Mouse (Mus musculus): Measurements from ENCODE around the gene Sh3gl1. TPM values are rescaled to one million over a fixed set of nuclear protein-coding genes. Genes with fewer than 3 reads are reported as not detected.

The Sh3gl1 gene
- polyA plus RNA-seq, 1 experiment, result 78.2 TPM

GRCm38 (mm10) chr17:56062081-56062480 lies 25.6 kb upstream of the Sh3gl1 start:
- 83% methylated on average over 7 of the region's 7 CpGs for WGBS
- peaks cover 22% of the 10 kb centered on the region for H3K36me3 ChIP-seq (ENCODE audit: control insufficient read depth, insufficient read depth, low read length)
- no peak overlapping the region for H3K4me3 ChIP-seq (ENCODE audit: low read depth, low read length)
- no peaks in the 10 kb centered on the region for H3K27me3 ChIP-seq (ENCODE audit: control insufficient read depth, insufficient read depth, low read length)
- no peak overlapping the region for H3K27ac ChIP-seq (ENCODE audit: insufficient read depth, low read depth, low read length)
- no peaks in the 10 kb centered on the region for H3K4me1 ChIP-seq (ENCODE audit: control insufficient read depth, insufficient read depth, insufficient read length, low read length)
- TF ChIP-seq POLR2A (IDR thresholded peaks at IDR 0.05; ENCODE audit: low read depth, low read length), result no peak
- TF ChIP-seq CTCF (IDR thresholded peaks at IDR 0.05; ENCODE audit: extremely low read depth, insufficient read length, insufficient replicate concordance, low read depth, low read length), result no peak

- no peak for TF ChIP-seq CTCF (IDR thresholded peaks at IDR 0.05; ENCODE audit: extremely low read depth, insufficient read length, insufficient replicate concordance, low read depth, low read length)
- no peak for TF ChIP-seq POLR2A (IDR thresholded peaks at IDR 0.05; ENCODE audit: low read depth, low read length)
- Histone ChIP-seq H3K4me3 (ENCODE audit: low read depth, low read length) (no peak overlapping the region), H3K27ac (ENCODE audit: insufficient read depth, low read depth, low read length) (no peak overlapping the region), H3K36me3 (ENCODE audit: control insufficient read depth, insufficient read depth, low read length) (peaks cover 7% of the 10 kb centered on the region), H3K4me1 (ENCODE audit: control insufficient read depth, insufficient read depth, insufficient read length, low read length) (no peaks in the 10 kb centered on the region), H3K27me3 (ENCODE audit: control insufficient read depth, insufficient read depth, low read length) (no peaks in the 10 kb centered on the region)
- 91% methylated on average over 11 of the region's 11 CpGs for WGBS
Measured at GRCm38 (mm10) chr17:56057381-56058120, 21.1 kb upstream of the Sh3gl1 start.

- peaks cover 7% of the 10 kb centered on the region for H3K36me3 ChIP-seq (ENCODE audit: control insufficient read depth, insufficient read depth, low read length)
Measured at GRCm38 (mm10) chr17:56055945-56056678, 19.7 kb upstream of the Sh3gl1 start.

GRCm38 (mm10) chr17:56054938-56055337 lies 18.5 kb upstream of the Sh3gl1 start:
- no peak overlapping the region for H3K4me3 ChIP-seq (ENCODE audit: low read depth, low read length)
- H3K36me3 ChIP-seq (ENCODE audit: control insufficient read depth, insufficient read depth, low read length), result peaks cover 6% of the 10 kb centered on the region
- TF ChIP-seq POLR2A (IDR thresholded peaks at IDR 0.05; ENCODE audit: low read depth, low read length) (no peak), CTCF (IDR thresholded peaks at IDR 0.05; ENCODE audit: extremely low read depth, insufficient read length, insufficient replicate concordance, low read depth, low read length) (no peak)
- no peak overlapping the region for H3K27ac ChIP-seq (ENCODE audit: insufficient read depth, low read depth, low read length)
- H3K4me1 ChIP-seq (ENCODE audit: control insufficient read depth, insufficient read depth, insufficient read length, low read length), result no peaks in the 10 kb centered on the region; the same call in 1 of the 2 replicates
- no peaks in the 10 kb centered on the region for H3K27me3 ChIP-seq (ENCODE audit: control insufficient read depth, insufficient read depth, low read length)

More at GRCm38 (mm10) chr17:56055945-56056678, 19.7 kb upstream of the Sh3gl1 start:
- Histone ChIP-seq H3K4me3 (ENCODE audit: low read depth, low read length) (no peak overlapping the region), H3K27ac (ENCODE audit: insufficient read depth, low read depth, low read length) (no peak overlapping the region), H3K27me3 (ENCODE audit: control insufficient read depth, insufficient read depth, low read length) (no peaks in the 10 kb centered on the region), H3K4me1 (ENCODE audit: control insufficient read depth, insufficient read depth, insufficient read length, low read length) (no peaks in the 10 kb centered on the region; the same call in 1 of the 2 replicates)
- 67% methylated on average over 4 of the region's 4 CpGs for WGBS
- no peak for TF ChIP-seq CTCF (IDR thresholded peaks at IDR 0.05; ENCODE audit: extremely low read depth, insufficient read length, insufficient replicate concordance, low read depth, low read length)
- no peak for TF ChIP-seq POLR2A (IDR thresholded peaks at IDR 0.05; ENCODE audit: low read depth, low read length)

GRCm38 (mm10) chr17:56051369-56051768 lies 14.9 kb upstream of the Sh3gl1 start:
- peak overlapping the region; percentile 58 for H3K27ac ChIP-seq (ENCODE audit: insufficient read depth, low read depth, low read length)
- H3K36me3 ChIP-seq (ENCODE audit: control insufficient read depth, insufficient read depth, low read length), result peaks cover 14% of the 10 kb centered on the region
- H3K27me3 ChIP-seq (ENCODE audit: control insufficient read depth, insufficient read depth, low read length), result no peaks in the 10 kb centered on the region
- WGBS, result 68% methylated on average over 5 of the region's 5 CpGs
- no peak overlapping the region for H3K4me3 ChIP-seq (ENCODE audit: low read depth, low read length)
- no peaks in the 10 kb centered on the region; the same call in 1 of the 2 replicates for H3K4me1 ChIP-seq (ENCODE audit: control insufficient read depth, insufficient read depth, insufficient read length, low read length)
- no peak for TF ChIP-seq CTCF (IDR thresholded peaks at IDR 0.05; ENCODE audit: extremely low read depth, insufficient read length, insufficient replicate concordance, low read depth, low read length)
- TF ChIP-seq POLR2A (IDR thresholded peaks at IDR 0.05; ENCODE audit: low read depth, low read length), result no peak

- Histone ChIP-seq H3K36me3 (ENCODE audit: control insufficient read depth, insufficient read depth, low read length) (peaks cover 2% of the 10 kb centered on the region; the same call in 1 of the 2 replicates), H3K4me1 (ENCODE audit: control insufficient read depth, insufficient read depth, insufficient read length, low read length) (peaks cover 2% of the 10 kb centered on the region; the same call in 1 of the 2 replicates), H3K27ac (ENCODE audit: insufficient read depth, low read depth, low read length) (no peak overlapping the region), H3K4me3 (ENCODE audit: low read depth, low read length) (peak overlapping the region; percentile 80), H3K27me3 (ENCODE audit: control insufficient read depth, insufficient read depth, low read length) (no peaks in the 10 kb centered on the region)
- WGBS, result 1% methylated on average over 12 of the region's 12 CpGs
- TF ChIP-seq POLR2A (IDR thresholded peaks at IDR 0.05; ENCODE audit: low read depth, low read length) (no peak), CTCF (IDR thresholded peaks at IDR 0.05; ENCODE audit: extremely low read depth, insufficient read length, insufficient replicate concordance, low read depth, low read length) (no peak)
Measured at GRCm38 (mm10) chr17:56040857-56041163, 4.4 kb upstream of the Sh3gl1 start.

All from small intestine, adult 2 months (tissue).